Mouse (Mus musculus): ENCODE measurements around the gene Pakap.

Pakap gene

GRCm38 (mm10) chr4:57567666-57568206, at the start of gene Pakap:
Gene Pakap, plus strand, starts transcription at chr4:57568179.
- DNase-seq (ENCODE audit: low read depth in 1 of 2, low spot score in 2 of 2): no peak

- no peak for DNase-seq (ENCODE audit: low read depth in 1 of 2, low spot score in 2 of 2)
Measured at GRCm38 (mm10) chr4:57523456-57523855, 44.5 kb upstream of the Pakap start.

- DNase-seq (ENCODE audit: low read depth in 1 of 2, low spot score in 2 of 2): no peak
Measured at GRCm38 (mm10) chr4:57524461-57524860, 43.5 kb upstream of the Pakap start.

GRCm38 (mm10) chr4:57525221-57526011, 42.6 kb upstream of the Pakap start:
- DNase-seq (ENCODE audit: low read depth in 1 of 2, low spot score in 2 of 2): no peak

- no peak for DNase-seq (ENCODE audit: low read depth in 1 of 2, low spot score in 2 of 2)
Measured at GRCm38 (mm10) chr4:57528296-57528695, 39.7 kb upstream of the Pakap start.

- DNase-seq (ENCODE audit: low read depth in 1 of 2, low spot score in 2 of 2): no peak
Measured at GRCm38 (mm10) chr4:57533686-57534085, 34.3 kb upstream of the Pakap start.

GRCm38 (mm10) chr4:57534232-57534631, 33.7 kb upstream of the Pakap start:
- DNase-seq (ENCODE audit: low read depth in 1 of 2, low spot score in 2 of 2): no peak

GRCm38 (mm10) chr4:57535087-57535486, 32.9 kb upstream of the Pakap start:
- DNase-seq (ENCODE audit: low read depth in 1 of 2, low spot score in 2 of 2): no peak

GRCm38 (mm10) chr4:57538029-57538688, 29.8 kb upstream of the Pakap start:
- DNase-seq (ENCODE audit: low read depth in 1 of 2, low spot score in 2 of 2): no peak

- DNase-seq (ENCODE audit: low read depth in 1 of 2, low spot score in 2 of 2): no peak
Measured at GRCm38 (mm10) chr4:57543692-57544256, 24.2 kb upstream of the Pakap start.

- no peak for DNase-seq (ENCODE audit: low read depth in 1 of 2, low spot score in 2 of 2)
Measured at GRCm38 (mm10) chr4:57547785-57548184, 20.2 kb upstream of the Pakap start.

GRCm38 (mm10) chr4:57550216-57550615, 17.8 kb upstream of the Pakap start:
- no peak for DNase-seq (ENCODE audit: low read depth in 1 of 2, low spot score in 2 of 2)

- DNase-seq (ENCODE audit: low read depth in 1 of 2, low spot score in 2 of 2): no peak
Measured at GRCm38 (mm10) chr4:57557102-57557501, 10.9 kb upstream of the Pakap start.

GRCm38 (mm10) chr4:57559438-57559837, 8.5 kb upstream of the Pakap start:
- DNase-seq (ENCODE audit: low read depth in 1 of 2, low spot score in 2 of 2): no peak

GRCm38 (mm10) chr4:57560010-57560409, 8.0 kb upstream of the Pakap start:
- DNase-seq (ENCODE audit: low read depth in 1 of 2, low spot score in 2 of 2): no peak

- DNase-seq (ENCODE audit: low read depth in 1 of 2, low spot score in 2 of 2): no peak
Measured at GRCm38 (mm10) chr4:57561055-57561454, 6.9 kb upstream of the Pakap start.

- DNase-seq (ENCODE audit: low read depth in 1 of 2, low spot score in 2 of 2): no peak
Measured at GRCm38 (mm10) chr4:57565283-57565682, 2.7 kb upstream of the Pakap start.

GRCm38 (mm10) chr4:57565811-57566210, 2.2 kb upstream of the Pakap start:
- DNase-seq (ENCODE audit: low read depth in 1 of 2, low spot score in 2 of 2): no peak

GRCm38 (mm10) chr4:57568268-57569068, 489 bp downstream of the Pakap start:
- DNase-seq (ENCODE audit: low read depth in 1 of 2, low spot score in 2 of 2): no peak

GRCm38 (mm10) chr4:57569069-57569355, 1.0 kb downstream of the Pakap start:
- DNase-seq (ENCODE audit: low read depth in 1 of 2, low spot score in 2 of 2): no peak

GRCm38 (mm10) chr4:57569711-57570110, 1.7 kb downstream of the Pakap start:
- DNase-seq (ENCODE audit: low read depth in 1 of 2, low spot score in 2 of 2): no peak

All from monocyte, adult 2 months (primary cell).